Mouse (Mus musculus): ENCODE data around the gene Hip1. TPM values are rescaled to one million over a fixed set of nuclear protein-coding genes. Genes with fewer than 3 reads are reported as not detected.
A peak's percentile ranks its signal among the peaks of the same experiment; 100 is the strongest.

Gene Hip1
- polyA plus RNA-seq, 1 experiment from 2014 or later, result 45.0 TPM

DNA sequence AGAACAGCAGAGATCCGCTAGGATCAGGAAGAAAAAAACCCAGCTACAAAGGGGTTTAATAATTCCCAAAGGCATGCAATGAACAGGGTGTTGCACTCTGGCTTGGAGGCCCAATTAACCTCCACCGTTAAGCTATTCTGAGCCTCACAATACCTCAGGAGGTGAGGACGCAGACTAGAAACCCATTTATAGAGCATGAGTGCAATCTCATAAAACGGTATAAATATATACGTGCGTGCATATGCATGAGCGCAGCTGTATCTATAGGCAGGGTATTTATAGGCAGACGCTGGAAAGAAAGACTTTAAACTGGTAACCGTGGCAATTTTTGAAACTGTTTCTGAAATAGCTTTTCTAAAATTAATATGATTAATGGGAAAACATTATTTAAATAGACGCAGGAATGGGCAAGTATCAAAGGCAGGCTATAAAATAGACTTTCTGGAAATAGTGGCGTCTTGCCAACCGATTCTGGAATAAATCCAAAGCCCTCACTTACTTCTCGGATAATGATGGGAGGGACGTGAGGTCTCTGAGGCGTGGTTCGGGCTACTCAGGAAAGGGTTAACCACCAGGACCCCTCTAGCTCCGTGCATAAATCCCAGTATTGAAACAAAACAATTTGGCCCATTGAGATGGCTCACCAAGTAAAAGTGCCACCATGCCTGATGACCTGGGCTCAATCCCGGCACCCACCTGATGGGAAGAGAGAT is 37.2 kb downstream of the Hip1 start:
- no peak for ATAC-seq (ENCODE audit: insufficient number of reproducible peaks, low FRiP score)
- H3K4me2 ChIP-seq, result no peak overlapping the region
- no peaks in the 10 kb centered on the region for H3K36me3 ChIP-seq
- H3K4me3 ChIP-seq, result no peak overlapping the region
- peaks cover 3% of the 10 kb centered on the region; the same call in 1 of the 2 replicates for H3K4me1 ChIP-seq (replicated peaks)
- H3K27ac ChIP-seq (ENCODE audit: poor library complexity, severe bottlenecking), result no peak overlapping the region
- H3K9me3 ChIP-seq (replicated peaks), result no peaks in the 10 kb centered on the region
- H3K9ac ChIP-seq, result no peak overlapping the region
- H3K27me3 ChIP-seq (replicated peaks), result no peaks in the 10 kb centered on the region
- 79% methylated on average over 18 of the region's 18 CpGs for WGBS

DNA sequence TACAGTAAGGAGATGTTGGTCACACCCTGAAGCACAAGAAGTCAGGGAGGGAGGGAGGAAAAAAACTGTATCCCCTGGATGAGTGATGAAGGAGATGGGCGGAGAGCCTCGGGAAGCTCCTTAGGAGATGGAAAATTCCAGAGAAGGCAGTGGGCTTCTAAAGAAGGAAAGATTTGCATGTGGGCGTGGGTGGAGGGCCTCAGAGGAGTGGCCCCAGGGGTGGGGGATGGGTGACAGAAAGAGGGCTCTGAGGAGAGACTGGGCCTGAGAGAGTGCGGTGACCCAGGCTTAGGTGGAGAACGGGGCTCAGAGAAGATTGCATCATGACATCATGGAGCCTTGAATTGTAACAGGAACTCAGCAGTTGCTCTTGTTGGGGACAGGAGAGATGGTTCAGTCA is 39.5 kb downstream of the Hip1 start:
- no peaks in the 10 kb centered on the region for H3K36me3 ChIP-seq
- H3K27ac ChIP-seq (ENCODE audit: poor library complexity, severe bottlenecking), result no peak overlapping the region
- H3K9ac ChIP-seq, result no peak overlapping the region
- H3K4me3 ChIP-seq, result no peak overlapping the region
- peaks cover 13% of the 10 kb centered on the region for H3K4me1 ChIP-seq (replicated peaks)
- 43% methylated on average over 5 of the region's 5 CpGs for WGBS
- ATAC-seq (ENCODE audit: insufficient number of reproducible peaks, low FRiP score), result no peak
- H3K9me3 ChIP-seq (replicated peaks), result no peaks in the 10 kb centered on the region
- H3K27me3 ChIP-seq (replicated peaks), result no peaks in the 10 kb centered on the region
- H3K4me2 ChIP-seq, result no peak overlapping the region

DNA sequence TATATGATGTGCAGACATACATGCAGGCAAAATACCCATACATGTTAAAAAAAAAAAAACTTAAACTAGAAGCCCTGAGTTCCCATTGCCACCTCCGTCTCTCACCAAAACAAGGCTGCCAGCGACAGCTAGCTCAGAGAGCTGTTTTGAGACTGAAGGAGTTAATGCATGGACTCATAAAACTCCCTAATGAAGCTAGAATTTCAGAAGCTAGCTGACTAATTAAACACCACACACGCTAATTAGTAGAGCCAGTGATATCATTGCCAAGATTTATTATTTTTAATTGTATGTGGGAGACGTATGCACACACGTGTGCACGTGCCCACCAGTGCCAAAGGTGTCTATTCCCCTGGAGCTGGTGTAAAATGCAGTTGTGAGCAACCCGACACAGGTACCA is 42.0 kb downstream of the Hip1 start:
- no peak overlapping the region for H3K4me3 ChIP-seq
- WGBS, result 86% methylated on average over 7 of the region's 7 CpGs

DNA sequence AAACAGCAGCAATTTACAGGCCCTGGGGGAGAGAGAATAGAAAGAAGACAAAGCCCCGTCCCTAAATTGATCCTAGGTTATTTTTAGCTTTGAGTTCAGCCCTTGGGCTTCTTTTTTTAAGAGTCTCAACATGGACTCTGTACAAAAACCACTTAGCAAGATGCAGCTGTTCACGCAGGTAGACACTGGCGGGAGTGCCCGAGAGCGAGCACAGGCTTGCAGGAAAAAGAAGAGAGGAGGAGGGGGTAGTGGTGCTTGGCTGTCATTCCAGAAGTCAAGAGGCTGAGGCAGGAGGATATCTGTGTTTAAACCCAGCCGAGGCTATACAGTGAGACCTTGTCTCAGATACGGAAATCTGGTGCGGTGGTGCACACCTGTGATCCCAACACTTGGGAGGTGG is 42.9 kb downstream of the Hip1 start:
- H3K9me3 ChIP-seq (replicated peaks), result no peaks in the 10 kb centered on the region
- ATAC-seq (ENCODE audit: insufficient number of reproducible peaks, low FRiP score), result no peak
- H3K9ac ChIP-seq, result no peak overlapping the region
- H3K27ac ChIP-seq (ENCODE audit: poor library complexity, severe bottlenecking), result no peak overlapping the region
- 65% methylated on average over 8 of the region's 8 CpGs for WGBS
- no peak overlapping the region for H3K4me2 ChIP-seq
- peaks cover 13% of the 10 kb centered on the region for H3K4me1 ChIP-seq (replicated peaks)
- H3K36me3 ChIP-seq, result no peaks in the 10 kb centered on the region
- H3K27me3 ChIP-seq (replicated peaks), result no peaks in the 10 kb centered on the region
- H3K4me3 ChIP-seq, result no peak overlapping the region

More for the DNA sequence above, 42.0 kb downstream of the Hip1 start:
- Histone ChIP-seq H3K36me3 (no peaks in the 10 kb centered on the region), H3K27ac (ENCODE audit: poor library complexity, severe bottlenecking) (no peak overlapping the region), H3K4me2 (no peak overlapping the region), H3K27me3 (replicated peaks) (no peaks in the 10 kb centered on the region), H3K9ac (no peak overlapping the region), H3K4me1 (replicated peaks) (peaks cover 13% of the 10 kb centered on the region), H3K9me3 (replicated peaks) (no peaks in the 10 kb centered on the region)
- no peak for ATAC-seq (ENCODE audit: insufficient number of reproducible peaks, low FRiP score)

DNA sequence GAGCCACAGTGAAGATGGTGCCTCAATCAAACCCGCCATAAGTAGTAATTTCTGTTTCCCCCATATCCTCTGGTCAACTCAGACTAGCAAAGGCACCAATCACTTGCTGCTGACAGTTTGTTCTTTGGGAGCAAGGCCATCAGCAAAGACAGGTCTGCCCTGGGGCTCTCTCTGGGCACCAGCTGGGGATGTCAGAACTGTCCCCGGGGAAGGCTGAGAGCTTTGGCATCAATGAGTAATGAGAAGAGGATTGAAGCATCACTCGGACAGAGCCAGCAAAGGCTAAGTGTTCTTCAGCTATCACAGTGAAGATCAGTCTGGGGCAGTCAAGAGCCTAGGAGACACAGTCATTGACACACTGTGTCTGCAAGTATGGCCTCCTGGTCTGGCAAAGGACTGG is 46.0 kb downstream of the Hip1 start:
- WGBS, result 54% methylated on average over 3 of the region's 3 CpGs
- H3K9me3 ChIP-seq (replicated peaks), result 0 out of 2 replicates have a peak, but pooled peaks cover 2% of the 10 kb centered on the region
- H3K4me3 ChIP-seq, result no peak overlapping the region
- H3K4me2 ChIP-seq, result no peak overlapping the region
- ATAC-seq (ENCODE audit: insufficient number of reproducible peaks, low FRiP score), result no peak
- H3K27me3 ChIP-seq (replicated peaks), result no peaks in the 10 kb centered on the region
- peaks cover 10% of the 10 kb centered on the region for H3K4me1 ChIP-seq (replicated peaks)
- H3K9ac ChIP-seq, result no peak overlapping the region
- H3K36me3 ChIP-seq, result no peaks in the 10 kb centered on the region
- H3K27ac ChIP-seq (ENCODE audit: poor library complexity, severe bottlenecking), result no peak overlapping the region

DNA sequence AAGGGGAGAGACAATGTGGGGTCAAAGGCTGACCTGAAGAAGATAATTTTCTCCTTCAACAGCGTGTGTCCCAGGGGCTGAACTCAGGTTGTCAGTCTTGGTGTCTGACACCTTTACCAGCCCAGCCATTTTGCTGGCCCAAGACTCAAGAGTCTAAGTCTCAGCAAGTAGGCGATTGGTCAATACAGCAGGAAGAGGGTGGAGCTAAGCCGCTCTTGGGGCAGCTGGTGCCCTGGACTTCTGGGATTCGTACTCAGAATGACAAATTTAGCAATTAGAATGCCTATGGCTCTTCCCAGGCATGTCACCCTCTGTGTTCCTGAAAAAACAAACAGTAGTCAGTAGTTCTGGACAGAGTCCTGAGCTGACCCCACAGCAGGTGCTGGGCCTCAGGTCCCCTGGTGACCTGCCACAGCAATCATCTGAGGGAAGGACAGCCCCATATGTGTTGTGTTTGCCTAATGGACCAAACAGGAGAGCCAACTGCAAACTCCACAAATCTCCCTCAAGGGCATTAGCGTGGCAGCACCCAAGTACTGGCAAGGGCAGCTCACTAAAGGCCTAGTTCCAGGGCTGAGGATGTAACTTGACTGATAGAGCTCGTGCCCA is 47.5 kb downstream of the Hip1 start:
- Histone ChIP-seq H3K4me2 (no peak overlapping the region), H3K4me1 (replicated peaks) (peaks cover 10% of the 10 kb centered on the region), H3K36me3 (no peaks in the 10 kb centered on the region), H3K9ac (no peak overlapping the region), H3K4me3 (no peak overlapping the region), H3K27ac (ENCODE audit: poor library complexity, severe bottlenecking) (no peak overlapping the region), H3K9me3 (replicated peaks) (0 out of 2 replicates have a peak, but pooled peaks cover 2% of the 10 kb centered on the region), H3K27me3 (replicated peaks) (no peaks in the 10 kb centered on the region)
- WGBS, result 72% methylated on average over 6 of the region's 6 CpGs
- no peak for ATAC-seq (ENCODE audit: insufficient number of reproducible peaks, low FRiP score)

DNA sequence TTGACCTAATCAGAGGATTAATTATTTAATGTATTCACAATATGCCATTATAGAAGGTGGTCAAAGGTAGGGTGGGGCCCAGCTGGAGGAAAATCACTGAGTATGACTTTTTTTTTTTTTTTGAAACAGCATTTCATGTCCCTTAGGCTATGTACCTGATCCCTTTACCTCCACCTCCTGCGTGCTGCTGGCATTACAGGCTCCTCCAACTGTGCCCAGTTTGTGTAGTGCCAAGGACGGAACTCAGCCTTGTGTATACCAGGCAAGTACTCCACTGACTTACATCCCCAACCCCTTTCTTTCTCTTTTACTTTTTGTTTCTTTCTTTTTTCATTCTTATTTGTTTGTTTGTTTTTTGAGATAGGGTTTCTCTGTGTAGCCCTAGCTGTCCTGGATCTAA is 48.4 kb downstream of the Hip1 start:
- Histone ChIP-seq H3K36me3 (no peaks in the 10 kb centered on the region), H3K4me2 (no peak overlapping the region), H3K4me1 (replicated peaks) (peaks cover 5% of the 10 kb centered on the region; the same call in 1 of the 2 replicates), H3K27me3 (replicated peaks) (no peaks in the 10 kb centered on the region), H3K9ac (no peak overlapping the region), H3K9me3 (replicated peaks) (0 out of 2 replicates have a peak, but pooled peaks cover 2% of the 10 kb centered on the region), H3K27ac (ENCODE audit: poor library complexity, severe bottlenecking) (no peak overlapping the region), H3K4me3 (no peak overlapping the region)
- WGBS, result 84% methylated on average over 2 of the region's 2 CpGs
- ATAC-seq (ENCODE audit: insufficient number of reproducible peaks, low FRiP score), result no peak

DNA sequence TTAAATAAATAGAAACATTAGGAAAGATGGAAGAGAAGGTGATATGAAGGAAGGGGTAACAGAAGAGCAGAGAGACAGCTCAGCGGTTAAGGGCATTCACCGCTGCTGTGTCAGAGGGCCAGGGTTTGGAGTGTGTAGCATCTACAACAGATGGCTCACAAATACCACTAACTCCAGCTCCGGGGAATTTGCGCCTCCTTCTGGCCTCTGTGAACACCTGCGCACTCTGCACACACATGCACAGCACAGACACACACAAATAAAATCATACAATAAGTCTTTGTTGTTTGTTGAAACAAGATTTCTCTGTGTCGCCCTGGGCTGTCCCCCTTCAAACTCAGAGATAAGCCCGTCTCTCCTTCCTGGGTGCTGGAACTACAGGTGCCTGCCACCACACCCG is 49.4 kb downstream of the Hip1 start:
- Histone ChIP-seq H3K4me3 (no peak overlapping the region), H3K27ac (ENCODE audit: poor library complexity, severe bottlenecking) (no peak overlapping the region), H3K9ac (no peak overlapping the region), H3K4me1 (replicated peaks) (peaks cover 4% of the 10 kb centered on the region; the same call in 1 of the 2 replicates), H3K9me3 (replicated peaks) (0 out of 2 replicates have a peak, but pooled peaks cover 2% of the 10 kb centered on the region), H3K27me3 (replicated peaks) (no peaks in the 10 kb centered on the region), H3K36me3 (no peaks in the 10 kb centered on the region), H3K4me2 (no peak overlapping the region)
- ATAC-seq (ENCODE audit: insufficient number of reproducible peaks, low FRiP score), result no peak
- 89% methylated on average over 8 of the region's 8 CpGs for WGBS

DNA sequence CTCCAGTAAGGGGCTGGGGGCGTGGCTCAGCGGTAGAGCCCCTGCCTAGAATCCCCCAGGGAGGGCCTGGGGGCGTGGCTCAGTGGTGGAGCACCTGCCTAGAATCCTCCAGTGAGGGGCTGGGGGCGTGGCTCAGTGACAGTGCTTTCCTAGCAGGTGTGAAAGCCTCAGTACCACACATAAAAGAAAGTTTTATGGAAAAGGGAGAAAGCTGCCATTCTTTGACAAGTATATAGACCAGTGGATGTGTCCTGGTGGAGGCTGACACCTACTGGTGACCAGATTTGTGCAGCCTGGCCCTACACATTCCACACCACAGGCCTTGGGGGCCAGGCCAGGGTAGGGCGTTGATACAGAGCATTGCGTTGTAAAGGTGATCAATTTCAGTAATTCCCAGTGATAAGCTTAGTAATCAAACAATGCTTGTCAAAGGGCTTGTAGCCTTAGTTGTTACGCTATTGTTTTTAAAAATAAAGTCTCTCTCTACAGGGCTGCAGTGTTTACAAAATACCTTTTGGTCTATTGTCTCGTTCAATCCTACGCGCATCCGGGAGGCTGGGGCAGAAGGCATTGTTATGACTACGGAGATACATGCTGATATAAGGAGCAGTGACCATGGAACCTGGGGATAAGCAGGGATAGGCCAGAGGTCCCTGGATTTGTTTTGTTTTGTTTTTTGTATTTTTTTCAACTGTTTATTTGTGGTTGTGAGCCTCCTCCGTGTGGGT is 50.6 kb downstream of the Hip1 start:
- Histone ChIP-seq H3K4me3 (no peak overlapping the region), H3K27ac (ENCODE audit: poor library complexity, severe bottlenecking) (no peak overlapping the region), H3K27me3 (replicated peaks) (no peaks in the 10 kb centered on the region), H3K9me3 (replicated peaks) (0 out of 2 replicates have a peak, but pooled peaks cover 2% of the 10 kb centered on the region), H3K4me1 (replicated peaks) (peaks cover 13% of the 10 kb centered on the region), H3K4me2 (no peak overlapping the region), H3K9ac (no peak overlapping the region), H3K36me3 (no peaks in the 10 kb centered on the region)
- ATAC-seq (ENCODE audit: insufficient number of reproducible peaks, low FRiP score), result peak; percentile 58
- 77% methylated on average over 13 of the region's 13 CpGs for WGBS

DNA sequence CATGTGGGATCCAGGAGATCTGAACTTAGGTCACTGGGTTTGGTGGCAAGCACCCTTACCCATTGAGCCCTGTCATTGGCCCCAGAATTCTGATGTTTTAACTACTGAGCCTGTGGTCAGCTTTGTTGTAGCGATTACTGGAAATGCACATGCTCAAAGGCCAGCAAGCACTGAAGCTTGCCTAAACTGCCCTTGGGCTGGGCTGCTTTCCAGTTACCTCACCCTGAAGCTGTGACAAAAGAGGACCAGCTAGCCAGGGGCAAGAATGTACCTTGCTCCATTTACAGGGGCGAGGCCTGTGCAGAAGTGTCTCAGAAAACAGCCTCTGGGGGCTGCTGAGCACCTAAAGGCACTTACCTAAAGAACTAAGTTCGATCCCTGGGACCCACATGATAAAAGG is 51.8 kb downstream of the Hip1 start:
- Histone ChIP-seq H3K4me3 (no peak overlapping the region), H3K27me3 (replicated peaks) (no peaks in the 10 kb centered on the region), H3K4me2 (no peak overlapping the region), H3K27ac (ENCODE audit: poor library complexity, severe bottlenecking) (no peak overlapping the region), H3K36me3 (no peaks in the 10 kb centered on the region), H3K9ac (no peak overlapping the region), H3K4me1 (replicated peaks) (peaks cover 18% of the 10 kb centered on the region), H3K9me3 (replicated peaks) (0 out of 2 replicates have a peak, but pooled peaks cover 2% of the 10 kb centered on the region)
- ATAC-seq (ENCODE audit: insufficient number of reproducible peaks, low FRiP score), result no peak
- WGBS, result 83% methylated on average over 3 of the region's 3 CpGs

DNA sequence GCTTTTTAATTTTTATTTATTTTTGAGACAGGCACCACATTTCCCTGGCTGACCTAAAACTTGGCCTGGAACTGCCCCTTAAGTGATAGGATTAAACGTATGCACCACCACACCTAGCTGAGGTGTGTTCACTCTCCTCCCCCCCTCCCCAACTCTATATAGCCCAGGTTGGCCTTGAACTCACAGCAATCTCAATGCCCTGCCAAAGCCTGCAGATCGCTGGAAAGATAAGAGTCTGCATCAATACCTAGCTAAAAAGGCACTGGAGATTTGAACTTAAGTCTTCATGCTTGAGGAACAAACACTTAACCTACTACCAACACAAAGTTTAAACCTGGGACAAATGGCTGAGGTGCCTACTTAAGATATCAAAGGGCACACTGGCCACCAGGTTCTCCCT is 52.8 kb downstream of the Hip1 start:
- no peak overlapping the region for H3K4me2 ChIP-seq
- 80% methylated on average over 2 of the region's 2 CpGs for WGBS
- H3K4me3 ChIP-seq, result no peak overlapping the region
- no peak for ATAC-seq (ENCODE audit: insufficient number of reproducible peaks, low FRiP score)
- H3K36me3 ChIP-seq, result no peaks in the 10 kb centered on the region
- no peak overlapping the region for H3K27ac ChIP-seq (ENCODE audit: poor library complexity, severe bottlenecking)
- H3K4me1 ChIP-seq (replicated peaks), result peaks cover 28% of the 10 kb centered on the region
- H3K9me3 ChIP-seq (replicated peaks), result 0 out of 2 replicates have a peak, but pooled peaks cover 2% of the 10 kb centered on the region
- no peaks in the 10 kb centered on the region for H3K27me3 ChIP-seq (replicated peaks)
- no peak overlapping the region for H3K9ac ChIP-seq
